Mouse (Mus musculus): ENCODE measurements around the gene Bahd1. TPM values are rescaled to one million over a fixed set of nuclear protein-coding genes. Genes with fewer than 3 reads are reported as not detected.

Gene Bahd1
- polyA plus RNA-seq (2015; fragmentation: Nextera tagmentation; extraction: Ambion mirVana), result 6.7 and 6.8 TPM in 2 replicates

GRCm38 (mm10) chr2:118899981-118900825, at the start of gene Bahd1:
Gene Bahd1 (plus strand): TSS chr2:118900377.

GRCm38 (mm10) chr2:118861454-118862339, 38.5 kb upstream of the Bahd1 start, which contains the start of gene Ivd:
Gene Ivd (plus strand): TSS chr2:118861954.

GRCm38 (mm10) chr2:118926361-118926997, 26.3 kb downstream of the Bahd1 start, which contains the start of gene Chst14:
Gene Chst14 (plus strand): TSS chr2:118926496.

Other genes with a start within 250 kb of the Bahd1 start
- gene Pak6, start 237.1 kb upstream of the Bahd1 start, polyA plus RNA-seq (2015; fragmentation: Nextera tagmentation; extraction: Ambion mirVana), result 42.7 and 53.9 TPM in 2 replicates
- not detected in 2 replicates for gene Ankrd63, start 196.4 kb upstream of the Bahd1 start, polyA plus RNA-seq (2015; fragmentation: Nextera tagmentation; extraction: Ambion mirVana)
- 0.79 and 0.81 TPM in 2 replicates for gene Plcb2, start 171.9 kb upstream of the Bahd1 start, polyA plus RNA-seq (2015; fragmentation: Nextera tagmentation; extraction: Ambion mirVana)
- gene Inafm2, start 154.6 kb upstream of the Bahd1 start, polyA plus RNA-seq (2015; fragmentation: Nextera tagmentation; extraction: Ambion mirVana), result 19.2 and 20.5 TPM in 2 replicates
- 0.88 and 0.92 TPM in 2 replicates for gene Ccdc9b, start 137.7 kb upstream of the Bahd1 start, polyA plus RNA-seq (2015; fragmentation: Nextera tagmentation; extraction: Ambion mirVana)
- gene Phgr1, start 127.6 kb upstream of the Bahd1 start, polyA plus RNA-seq (2015; fragmentation: Nextera tagmentation; extraction: Ambion mirVana), result not detected in 2 replicates
- gene Disp2, start 120.7 kb upstream of the Bahd1 start, polyA plus RNA-seq (2015; fragmentation: Nextera tagmentation; extraction: Ambion mirVana), result 83.1 and 84.1 TPM in 2 replicates
- 7.9 and 9.6 TPM in 2 replicates for gene Knstrn, start 86.4 kb upstream of the Bahd1 start, polyA plus RNA-seq (2015; fragmentation: Nextera tagmentation; extraction: Ambion mirVana)
- 63.3 and 69.3 TPM in 2 replicates for gene Ivd, start 38.4 kb upstream of the Bahd1 start, polyA plus RNA-seq (2015; fragmentation: Nextera tagmentation; extraction: Ambion mirVana)
- gene Chst14, start 26.1 kb downstream of the Bahd1 start, polyA plus RNA-seq (2015; fragmentation: Nextera tagmentation; extraction: Ambion mirVana), result 5.2 and 6.4 TPM in 2 replicates
- gene Ccdc32, start 129.0 kb downstream of the Bahd1 start, polyA plus RNA-seq (2015; fragmentation: Nextera tagmentation; extraction: Ambion mirVana), result 46.5 and 49.0 TPM in 2 replicates
- 3.4 and 4.1 TPM in 2 replicates for gene Rpusd2, start 134.4 kb downstream of the Bahd1 start, polyA plus RNA-seq (2015; fragmentation: Nextera tagmentation; extraction: Ambion mirVana)
- 3.9 and 4.6 TPM in 2 replicates for gene Knl1, start 146.7 kb downstream of the Bahd1 start, polyA plus RNA-seq (2015; fragmentation: Nextera tagmentation; extraction: Ambion mirVana)
- gene Rad51, start 212.4 kb downstream of the Bahd1 start, polyA plus RNA-seq (2015; fragmentation: Nextera tagmentation; extraction: Ambion mirVana), result 4.9 and 5.0 TPM in 2 replicates